Mouse (Mus musculus) heart, adult 2 months (tissue): ENCODE measurements around the gene Dok5. TPM values are rescaled to one million over a fixed set of nuclear protein-coding genes. Genes with fewer than 3 reads are reported as not detected.

ENCODE experiments used
- DNase-seq, 2 experiments: peaks; one replicate each; pipeline ENCODE4 v3.0.0; 2021
- H3K27ac ChIP-seq: fragments of 200-600 bp; 2 replicates; pipeline ENCODE4 v1.8.1; 2022
- H3K27me3 ChIP-seq: fragments of 200-500 bp; 2 replicates; pipeline ENCODE4 v1.6.1; 2012; ENCODE audit warnings: mild to moderate bottlenecking, low read length, inconsistent platforms, mixed read lengths; ENCODE audit not compliant: control insufficient read depth, insufficient read depth
- H3K36me3 ChIP-seq: fragments of 200-500 bp; 2 replicates; pipeline ENCODE4 v1.6.1; 2012; ENCODE audit warnings: low read length, inconsistent platforms; ENCODE audit not compliant: control insufficient read depth, insufficient read depth
- H3K4me1 ChIP-seq: fragments of 200-500 bp; 2 replicates; pipeline ENCODE4 v1.6.1; 2011; ENCODE audit warnings: low read length; ENCODE audit not compliant: control insufficient read depth, insufficient read depth
- H3K4me3 ChIP-seq: fragments of 200-600 bp; 2 replicates; pipeline ENCODE4 v1.8.1; 2022
- H3K79me2 ChIP-seq: fragments of 200-500 bp; replicated peaks from 2 replicates; pipeline ENCODE4 v1.6.1; 2012; ENCODE audit warnings: mild to moderate bottlenecking, inconsistent platforms, low read length, moderate library complexity, mixed read lengths; ENCODE audit not compliant: control insufficient read depth, insufficient read depth
- H3K9ac ChIP-seq: fragments of 200-500 bp; 2 replicates; pipeline ENCODE4 v1.6.1; 2012; ENCODE audit warnings: low read depth, mild to moderate bottlenecking, control low read depth, inconsistent platforms, low read length, mixed read lengths
- CTCF ChIP-seq: fragments of 200-600 bp; IDR thresholded peaks from 2 replicates; pipeline ENCODE4 v1.8.1; 2022; ENCODE audit warnings: antibody characterized with exemption, mild to moderate bottlenecking, moderate library complexity
- EP300 ChIP-seq: fragments of 200-500 bp; IDR thresholded peaks from 2 replicates; pipeline ENCODE4 v1.6.1; 2011; ENCODE audit warnings: low read depth, low read length, control low read depth; ENCODE audit not compliant: insufficient read depth
- POLR2A ChIP-seq: fragments of 200-500 bp; IDR thresholded peaks from 2 replicates; pipeline ENCODE4 v1.6.1; 2011; ENCODE audit warnings: mild to moderate bottlenecking, low read depth, low read length, control low read depth; ENCODE audit not compliant: insufficient read depth
- WGBS: fragments of 180-500 bp; shearing (Covaris S2); methylation state at CpG from one replicate; pipeline ENCODE4 v1.1.7; 2018; 5-methylcytosine and 5-hydroxymethylcytosine counted together
- intact Hi-C: fragments of 180-260 bp; cut with DNase I; formaldehyde crosslinking; loops from one replicate; pipeline ENCODE4 v1.15.1; 2025
- polyA plus RNA-seq: library from polyadenylated mRNA; depleted of rRNA; stranded (reverse); fragments of >200 nt; gene quantifications from 2 replicates; pipeline ENCODE4 v1.2.3, GENCODE M21; 2012
- total RNA-seq, 2 experiments: library from RNA; stranded (reverse); gene quantifications; 2 replicates each; pipeline ENCODE4 v1.2.3; 2021

Dok5 gene
- total and polyA plus RNA-seq, 3 experiments = 0.41 to 1.4 TPM; not detected in 1

GRCm38 (mm10) chr2:170829988-170830387 is 98.4 kb downstream of the Dok5 start:
- no peaks in the 10 kb centered on the region for H3K36me3 ChIP-seq
- H3K9ac ChIP-seq = no peak overlapping the region
- WGBS = 92% methylated on average over 14 of the region's 14 CpGs
- no peak overlapping the region for H3K4me3 ChIP-seq
- H3K4me1 ChIP-seq = no peaks in the 10 kb centered on the region
- H3K27me3 ChIP-seq = no peaks in the 10 kb centered on the region
- no peaks in the 10 kb centered on the region for H3K79me2 ChIP-seq
- no peak overlapping the region for H3K27ac ChIP-seq
- intact Hi-C loops = no loop called here
- no peak for TF ChIP-seq EP300
- no peak for TF ChIP-seq POLR2A
- TF ChIP-seq CTCF = no peak
- DNase-seq = no peak

DNA sequence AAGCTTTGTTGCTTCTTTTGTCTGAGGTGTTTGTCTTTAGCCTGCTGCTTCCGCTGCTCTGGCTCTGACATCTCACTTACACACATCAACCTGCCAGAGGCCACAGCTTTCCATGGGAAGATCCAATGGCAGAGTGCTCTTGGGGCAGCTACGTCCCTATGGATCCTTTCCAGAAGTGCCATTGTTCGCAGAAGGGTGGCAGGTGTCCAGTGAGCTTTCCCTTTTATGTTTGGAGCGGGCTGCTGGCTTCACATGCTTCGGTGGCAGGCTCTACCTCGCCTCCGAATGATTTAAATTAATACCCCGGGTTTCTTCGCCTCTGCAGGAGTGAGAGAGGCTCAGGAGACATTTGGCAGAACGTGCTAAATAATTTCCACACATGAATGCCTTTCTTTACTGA is 105.3 kb downstream of the Dok5 start:
- no peaks in the 10 kb centered on the region for H3K27me3 ChIP-seq
- no peak for TF ChIP-seq CTCF
- TF ChIP-seq POLR2A = no peak
- TF ChIP-seq EP300 = no peak
- H3K4me3 ChIP-seq = no peak overlapping the region
- no peak overlapping the region for H3K9ac ChIP-seq
- no peak overlapping the region for H3K27ac ChIP-seq
- no peaks in the 10 kb centered on the region; the same call in 1 of the 2 replicates for H3K4me1 ChIP-seq
- H3K79me2 ChIP-seq = no peaks in the 10 kb centered on the region
- H3K36me3 ChIP-seq = no peaks in the 10 kb centered on the region
- intact Hi-C loops = no loop called here
- 48% methylated on average over 10 of the region's 10 CpGs for WGBS
- DNase-seq = peak in 1 of 2 experiments; percentile 23

DNA sequence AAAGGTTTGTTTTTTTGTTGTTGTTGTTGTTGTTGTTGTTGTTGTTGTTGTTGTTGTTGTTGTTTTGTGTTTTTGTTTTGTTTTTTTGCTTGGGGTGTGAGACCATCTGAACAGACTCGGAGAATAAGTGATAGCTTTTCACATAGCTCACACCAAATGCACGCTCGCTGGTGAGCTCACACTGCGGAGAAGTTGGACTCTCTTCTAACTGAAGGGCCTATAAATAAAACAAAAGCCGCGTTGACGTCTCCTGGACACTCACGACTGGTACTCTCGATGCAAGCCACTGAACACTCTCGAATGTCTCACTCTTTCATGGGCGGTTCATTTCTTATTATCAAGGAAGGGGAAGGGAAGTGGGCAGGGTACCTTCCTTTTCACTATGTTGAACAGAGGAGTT is 105.8 kb downstream of the Dok5 start:
- H3K4me3 ChIP-seq = no peak overlapping the region
- no peak for DNase-seq
- H3K4me1 ChIP-seq = no peaks in the 10 kb centered on the region; the same call in 1 of the 2 replicates
- 42% methylated on average over 11 of the region's 11 CpGs for WGBS
- no peak overlapping the region for H3K27ac ChIP-seq
- no peaks in the 10 kb centered on the region for H3K27me3 ChIP-seq
- H3K9ac ChIP-seq = no peak overlapping the region
- H3K79me2 ChIP-seq = no peaks in the 10 kb centered on the region
- H3K36me3 ChIP-seq = no peaks in the 10 kb centered on the region
- intact Hi-C loops = no loop called here
- TF ChIP-seq POLR2A (no peak), CTCF (no peak), EP300 (no peak)

DNA sequence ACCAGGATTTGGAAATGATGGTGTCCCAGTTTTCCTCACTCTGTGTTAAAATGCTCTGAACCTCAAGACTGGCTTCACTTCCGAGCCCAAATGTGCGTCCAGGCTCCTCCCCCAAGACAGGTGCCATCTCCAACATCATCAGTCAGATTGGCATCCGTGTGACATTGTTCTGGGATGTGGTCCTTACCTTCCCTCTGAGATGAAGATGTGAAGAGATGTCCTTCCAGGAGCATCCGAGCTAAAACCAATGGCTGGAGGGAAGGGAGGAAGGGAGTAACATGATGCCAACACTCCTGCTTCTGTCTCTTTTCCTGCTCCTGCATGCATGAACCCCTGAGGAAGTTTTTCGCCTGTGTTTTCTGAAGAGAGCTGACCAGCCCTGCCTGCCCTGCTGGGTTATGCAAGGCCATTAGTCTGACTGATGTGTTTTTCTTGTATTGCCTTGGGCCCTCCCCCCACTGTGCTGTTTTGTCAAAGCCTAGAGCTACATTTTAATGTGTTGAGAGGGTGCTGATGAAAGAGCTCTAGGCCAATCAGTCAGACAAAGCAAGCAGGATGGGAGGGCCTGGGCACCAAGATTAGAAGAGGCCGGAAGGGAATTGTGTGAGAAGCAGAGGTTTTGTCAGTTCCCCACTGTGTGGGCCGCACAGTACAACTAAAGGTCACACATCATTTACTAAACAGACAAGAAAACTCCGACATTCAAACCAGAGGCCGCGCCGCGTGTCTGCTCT is 106.4 kb downstream of the Dok5 start:
- Histone ChIP-seq H3K9ac (no peak overlapping the region), H3K4me3 (no peak overlapping the region), H3K4me1 (no peaks in the 10 kb centered on the region; the same call in 1 of the 2 replicates), H3K27ac (no peak overlapping the region), H3K79me2 (no peaks in the 10 kb centered on the region), H3K36me3 (no peaks in the 10 kb centered on the region), H3K27me3 (no peaks in the 10 kb centered on the region)
- no peak for DNase-seq
- intact Hi-C loops = no loop called here
- no peak for TF ChIP-seq CTCF
- TF ChIP-seq EP300 = no peak
- TF ChIP-seq POLR2A = no peak
- 46% methylated on average over 12 of the region's 12 CpGs for WGBS

GRCm38 (mm10) chr2:170841441-170841965 is 109.9 kb downstream of the Dok5 start:
- WGBS = 55% methylated on average over 13 of the region's 13 CpGs
- Histone ChIP-seq H3K27ac (no peak overlapping the region), H3K79me2 (no peaks in the 10 kb centered on the region), H3K4me3 (no peak overlapping the region), H3K9ac (no peak overlapping the region), H3K36me3 (no peaks in the 10 kb centered on the region), H3K27me3 (no peaks in the 10 kb centered on the region), H3K4me1 (no peaks in the 10 kb centered on the region; the same call in 1 of the 2 replicates)
- intact Hi-C loops = no loop called here
- no peak for DNase-seq
- TF ChIP-seq EP300 (no peak), POLR2A (no peak), CTCF (no peak)

- intact Hi-C loops = no loop called here
- no peaks in the 10 kb centered on the region for H3K4me1 ChIP-seq
- 85% methylated on average over 10 of the region's 10 CpGs for WGBS
Measured at GRCm38 (mm10) chr2:170845511-170845910, 113.9 kb downstream of the Dok5 start.

More at GRCm38 (mm10) chr2:170845511-170845910, 113.9 kb downstream of the Dok5 start:
- Histone ChIP-seq H3K4me3 (no peak overlapping the region), H3K36me3 (no peaks in the 10 kb centered on the region), H3K27ac (no peak overlapping the region), H3K79me2 (no peaks in the 10 kb centered on the region), H3K27me3 (no peaks in the 10 kb centered on the region), H3K9ac (no peak overlapping the region)
- DNase-seq = no peak
- TF ChIP-seq POLR2A (no peak), CTCF (no peak), EP300 (no peak)
